Mouse (Mus musculus) brain, embryonic 14.5 days (tissue): ENCODE measurements at regions not wholly inside any gene's neighbourhood (a gene's known extent, or its start where the extent isn't known, plus 50 kb on each side); places are given as distances from the start of the nearest gene placed in this dataset.

Source experiments
- CTCF ChIP-seq: fragments of 200-500 bp; IDR thresholded peaks from 2 replicates; pipeline ENCODE4 v1.5.1; 2012; ENCODE audit warnings: inconsistent platforms, mild to moderate bottlenecking, moderate library complexity, borderline replicate concordance; ENCODE audit not compliant: insufficient read depth, insufficient read length; ENCODE audit errors: extremely low read depth
- POLR2A ChIP-seq: fragments of 200-500 bp; IDR thresholded peaks from 2 replicates; pipeline ENCODE4 v1.6.1; 2012; ENCODE audit warnings: mild to moderate bottlenecking, inconsistent platforms, borderline replicate concordance; ENCODE audit not compliant: poor library complexity, insufficient read depth, insufficient read length, severe bottlenecking; ENCODE audit errors: extremely low read depth

DNA sequence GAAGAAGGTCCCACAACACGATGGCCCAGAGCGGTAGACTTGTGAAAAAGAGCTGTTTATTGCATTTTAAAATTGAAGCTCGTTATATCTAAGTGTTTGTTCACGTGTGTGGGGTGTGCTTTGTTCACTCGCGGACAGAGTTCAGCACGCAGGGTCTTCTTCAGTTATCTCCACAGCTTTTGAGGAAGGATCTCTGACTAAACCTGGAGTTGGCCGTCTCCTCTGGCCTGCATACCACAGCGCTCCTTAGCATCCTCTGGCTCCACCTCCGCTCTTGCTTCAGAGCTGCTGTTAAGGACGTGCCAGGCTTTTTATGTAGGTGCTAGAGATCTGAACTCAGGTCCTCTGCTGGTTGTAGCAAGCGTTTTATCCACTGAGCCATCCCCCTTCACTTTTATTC lies 52.9 kb upstream of the Cux1 start:
- no peak for TF ChIP-seq CTCF
- no peak for TF ChIP-seq POLR2A
